Mouse (Mus musculus): ENCODE measurements around the gene Atrn. TPM values are rescaled to one million over a fixed set of nuclear protein-coding genes. Genes with fewer than 3 reads are reported as not detected.

The Atrn gene
- polyA plus RNA-seq, 2 experiments = 2.5 to 3.2 TPM

- Histone ChIP-seq H3K4me2 (ENCODE audit: low read depth) (peak overlapping the region; percentile 30), H3K9ac (replicated peaks) (no peak overlapping the region), H3K36me3 (replicated peaks; ENCODE audit: control insufficient read depth, insufficient read depth, low read depth) (no peaks in the 10 kb centered on the region), H3K27ac (no peak overlapping the region), H3K9me3 (ENCODE audit: control insufficient read depth, low read length) (no peaks in the 10 kb centered on the region), H3K4me3 (ENCODE audit: insufficient read depth in 1 of 2, low read depth in 2 of 2, low read length in 2 of 2) (peak overlapping the region in 1 of 2 experiments; percentile 35; a peak in 2 of 4 replicates), H3K27me3 (ENCODE audit: control insufficient read depth, insufficient read depth, low read length) (peaks cover 51% of the 10 kb centered on the region), H3K4me1 (replicated peaks; ENCODE audit: control insufficient read depth in 2 of 2, insufficient read depth in 2 of 2, low read length in 1 of 2) (peaks cover 0 to 2% of the 10 kb centered on the region in 2 experiments; a peak in 1 of 4 replicates)
- WGBS (ENCODE audit: insufficient replicate concordance) = 4% methylated on average over 114 of the region's 115 CpGs
- TF ChIP-seq CTCF (IDR thresholded peaks at IDR 0.05; ENCODE audit: low read depth) (no peak), EP300 (IDR thresholded peaks at IDR 0.05; ENCODE audit: low read depth) (no peak)
- ATAC-seq (ENCODE audit: insufficient read depth) (no peak), DNase-seq (ENCODE audit: low read depth in 3 of 3, low spot score in 3 of 3) (no peak)
Measured at GRCm38 (mm10) chr2:131040854-131041825, 134.8 kb downstream of the Atrn start.

DNA sequence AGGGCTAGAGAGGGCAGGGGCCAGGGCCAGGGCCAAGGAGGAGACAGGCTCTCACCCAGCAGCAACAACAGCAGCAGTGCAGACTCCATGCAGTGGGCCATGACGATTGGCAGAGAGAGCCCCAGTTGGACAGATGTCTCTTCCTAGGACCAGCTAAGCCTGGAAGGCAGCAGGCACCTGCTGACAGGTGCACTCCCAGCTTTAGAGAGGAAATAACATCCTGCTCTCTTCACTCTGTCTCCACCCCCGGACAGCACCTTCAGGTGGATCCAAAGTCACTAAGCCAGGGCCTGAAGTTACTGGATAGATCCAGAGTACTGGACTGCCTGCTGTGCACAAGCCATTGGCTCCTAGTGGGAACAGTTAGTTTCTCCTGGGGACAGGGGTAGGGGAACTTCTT, 136.7 kb downstream of the Atrn start, which contains the start of gene Gfra4:
Gene Gfra4 (minus strand): TSS at position 101 of the 400 bp plus-strand sequence.
- Histone ChIP-seq H3K27me3 (ENCODE audit: control insufficient read depth, insufficient read depth, low read length) (peaks cover 51% of the 10 kb centered on the region), H3K4me1 (replicated peaks; ENCODE audit: control insufficient read depth in 2 of 2, insufficient read depth in 2 of 2, low read length in 1 of 2) (peaks cover 0 to 2% of the 10 kb centered on the region in 2 experiments; a peak in 1 of 4 replicates), H3K4me3 (ENCODE audit: insufficient read depth in 1 of 2, low read depth in 2 of 2, low read length in 2 of 2) (no peak within 1 kb of the TSS), H3K27ac (no peak within 1 kb of the TSS), H3K4me2 (ENCODE audit: low read depth) (no peak within 1 kb of the TSS), H3K36me3 (replicated peaks; ENCODE audit: control insufficient read depth, insufficient read depth, low read depth) (no peaks in the 10 kb centered on the region), H3K9ac (replicated peaks) (no peak within 1 kb of the TSS), H3K9me3 (ENCODE audit: control insufficient read depth, low read length) (no peaks in the 10 kb centered on the region)
- no peak for DNase-seq (ENCODE audit: low read depth in 3 of 3, low spot score in 3 of 3)
- no peak for ATAC-seq (ENCODE audit: insufficient read depth)
- 59% methylated on average over 2 of the region's 2 CpGs for WGBS (ENCODE audit: insufficient replicate concordance)
- TF ChIP-seq CTCF (IDR thresholded peaks at IDR 0.05; ENCODE audit: low read depth) (no peak), EP300 (IDR thresholded peaks at IDR 0.05; ENCODE audit: low read depth) (no peak)

GRCm38 (mm10) chr2:131044354-131044852, 138.1 kb downstream of the Atrn start:
- Histone ChIP-seq H3K4me2 (ENCODE audit: low read depth) (no peak overlapping the region), H3K9ac (replicated peaks) (no peak overlapping the region), H3K4me1 (replicated peaks; ENCODE audit: control insufficient read depth in 2 of 2, insufficient read depth in 2 of 2, low read length in 1 of 2) (peaks cover 0 to 2% of the 10 kb centered on the region in 2 experiments; a peak in 1 of 4 replicates), H3K27ac (no peak overlapping the region), H3K4me3 (ENCODE audit: insufficient read depth in 1 of 2, low read depth in 2 of 2, low read length in 2 of 2) (no peak overlapping the region), H3K9me3 (ENCODE audit: control insufficient read depth, low read length) (no peaks in the 10 kb centered on the region), H3K36me3 (replicated peaks; ENCODE audit: control insufficient read depth, insufficient read depth, low read depth) (no peaks in the 10 kb centered on the region), H3K27me3 (ENCODE audit: control insufficient read depth, insufficient read depth, low read length) (peaks cover 43% of the 10 kb centered on the region)
- WGBS (ENCODE audit: insufficient replicate concordance) = 9% methylated on average over 7 of the region's 7 CpGs
- ATAC-seq (ENCODE audit: insufficient read depth) (0 out of 2 replicates have a peak, but pooled peaks have one; percentile 8), DNase-seq (ENCODE audit: low read depth in 3 of 3, low spot score in 3 of 3) (no peak)
- TF ChIP-seq CTCF (IDR thresholded peaks at IDR 0.05; ENCODE audit: low read depth) (peak; percentile 53), EP300 (IDR thresholded peaks at IDR 0.05; ENCODE audit: low read depth) (no peak)

DNA sequence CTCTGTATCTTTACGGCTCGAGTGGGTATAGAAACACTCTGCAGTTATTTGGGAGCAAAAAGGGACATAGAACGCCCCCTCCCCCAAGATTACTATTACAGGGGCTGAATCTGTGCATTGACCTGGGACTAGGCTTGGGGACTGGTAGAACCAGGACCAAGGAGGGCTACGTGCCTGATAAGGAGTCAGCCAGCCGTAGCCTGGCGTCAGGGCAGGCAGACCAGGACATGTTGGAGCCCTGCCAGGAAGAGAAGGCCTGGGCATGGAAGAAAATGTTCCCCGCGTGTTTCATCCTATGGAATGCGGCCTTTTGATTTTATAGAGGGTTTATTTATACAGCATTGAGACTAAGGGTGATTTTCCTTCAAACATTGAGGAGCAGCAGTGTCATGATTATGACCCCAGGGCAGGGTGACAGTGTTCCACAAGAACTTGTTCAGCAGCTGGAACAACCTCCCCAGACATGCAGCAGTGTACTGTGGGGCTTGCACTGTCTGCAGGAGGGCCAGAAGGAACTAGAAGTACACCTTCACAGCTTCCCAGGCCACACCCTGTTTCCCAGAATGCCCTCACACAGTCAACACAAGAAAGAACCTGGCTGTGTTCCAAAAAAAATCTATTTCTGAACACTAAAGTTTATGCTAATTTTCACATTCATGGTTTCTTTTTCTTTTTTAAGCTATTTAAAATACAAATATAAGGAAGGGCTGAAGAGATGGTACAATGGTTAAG, 138.9 kb downstream of the Atrn start:
- DNase-seq (ENCODE audit: low read depth in 3 of 3, low spot score in 3 of 3) = no peak
- no peak overlapping the region for H3K9ac ChIP-seq (replicated peaks)
- peaks cover 0 to 2% of the 10 kb centered on the region in 2 experiments; a peak in 1 of 4 replicates for H3K4me1 ChIP-seq (replicated peaks; ENCODE audit: control insufficient read depth in 2 of 2, insufficient read depth in 2 of 2, low read length in 1 of 2)
- H3K9me3 ChIP-seq (ENCODE audit: control insufficient read depth, low read length) = no peaks in the 10 kb centered on the region
- TF ChIP-seq CTCF (IDR thresholded peaks at IDR 0.05; ENCODE audit: low read depth) (no peak), EP300 (IDR thresholded peaks at IDR 0.05; ENCODE audit: low read depth) (no peak)
- no peak for ATAC-seq (ENCODE audit: insufficient read depth)
- peaks cover 36% of the 10 kb centered on the region for H3K27me3 ChIP-seq (ENCODE audit: control insufficient read depth, insufficient read depth, low read length)
- no peak overlapping the region for H3K4me3 ChIP-seq (ENCODE audit: insufficient read depth in 1 of 2, low read depth in 2 of 2, low read length in 2 of 2)
- H3K36me3 ChIP-seq (replicated peaks; ENCODE audit: control insufficient read depth, insufficient read depth, low read depth) = no peaks in the 10 kb centered on the region
- no peak overlapping the region for H3K27ac ChIP-seq
- H3K4me2 ChIP-seq (ENCODE audit: low read depth) = no peak overlapping the region
- 72% methylated on average over 9 of the region's 9 CpGs for WGBS (ENCODE audit: insufficient replicate concordance)

Measured in liver, embryonic 14.5 days (tissue).